Mouse (Mus musculus): ENCODE measurements around the gene Zfp553. TPM values are rescaled to one million over a fixed set of nuclear protein-coding genes. Genes with fewer than 3 reads are reported as not detected.

Zfp553 gene
- polyA plus RNA-seq, 1 experiment from 2014 or later, result 74.7 TPM

- WGBS, result 33% methylated on average over 21 of the region's 21 CpGs
These were observed 18.3 kb upstream of the Zfp553 start for GRCm38 (mm10) chr7:127214521-127214920.

GRCm38 (mm10) chr7:127214981-127215871, 17.6 kb upstream of the Zfp553 start:
- H3K27me3 ChIP-seq (ENCODE audit: poor library complexity, severe bottlenecking), result peaks cover 31% of the 10 kb centered on the region
- DNase-seq (ENCODE audit: extremely low spot score, low spot score), result peak; percentile 64
- no peaks in the 10 kb centered on the region for H3K9me3 ChIP-seq
- peaks cover 18% of the 10 kb centered on the region for H3K4me1 ChIP-seq
- peak overlapping the region; percentile 42 for H3K4me3 ChIP-seq
- H3K36me3 ChIP-seq (replicated peaks), result 0 out of 2 replicates have a peak, but pooled peaks cover 3% of the 10 kb centered on the region
- WGBS, result 25% methylated on average over 33 of the region's 33 CpGs
- H3K27ac ChIP-seq, result no peak overlapping the region

More at GRCm38 (mm10) chr7:127214521-127214920, 18.3 kb upstream of the Zfp553 start:
- Histone ChIP-seq H3K27me3 (ENCODE audit: poor library complexity, severe bottlenecking) (peaks cover 31% of the 10 kb centered on the region), H3K27ac (no peak overlapping the region), H3K9me3 (no peaks in the 10 kb centered on the region), H3K4me1 (peaks cover 22% of the 10 kb centered on the region), H3K36me3 (replicated peaks) (0 out of 2 replicates have a peak, but pooled peaks cover 3% of the 10 kb centered on the region), H3K4me3 (peak overlapping the region; percentile 42)
- no peak for DNase-seq (ENCODE audit: extremely low spot score, low spot score)

- Histone ChIP-seq H3K4me1 (peaks cover 18% of the 10 kb centered on the region), H3K27me3 (ENCODE audit: poor library complexity, severe bottlenecking) (peaks cover 31% of the 10 kb centered on the region), H3K9me3 (no peaks in the 10 kb centered on the region), H3K27ac (no peak overlapping the region), H3K36me3 (replicated peaks) (0 out of 2 replicates have a peak, but pooled peaks cover 3% of the 10 kb centered on the region), H3K4me3 (no peak overlapping the region)
- 83% methylated on average over 5 of the region's 5 CpGs for WGBS
- DNase-seq (ENCODE audit: extremely low spot score, low spot score), result no peak
These were observed 16.6 kb upstream of the Zfp553 start for GRCm38 (mm10) chr7:127216307-127216706.

GRCm38 (mm10) chr7:127217475-127217874, 15.4 kb upstream of the Zfp553 start:
- no peak for DNase-seq (ENCODE audit: extremely low spot score, low spot score)
- H3K9me3 ChIP-seq, result no peaks in the 10 kb centered on the region
- WGBS, result 89% methylated on average over 6 of the region's 6 CpGs
- H3K36me3 ChIP-seq (replicated peaks), result peaks cover 10% of the 10 kb centered on the region
- no peak overlapping the region for H3K4me3 ChIP-seq
- peaks cover 18% of the 10 kb centered on the region for H3K4me1 ChIP-seq
- no peak overlapping the region for H3K27ac ChIP-seq
- H3K27me3 ChIP-seq (ENCODE audit: poor library complexity, severe bottlenecking), result peaks cover 29% of the 10 kb centered on the region

- no peak for DNase-seq (ENCODE audit: extremely low spot score, low spot score)
- Histone ChIP-seq H3K27me3 (ENCODE audit: poor library complexity, severe bottlenecking) (peaks cover 23% of the 10 kb centered on the region), H3K4me3 (no peak overlapping the region), H3K27ac (no peak overlapping the region), H3K36me3 (replicated peaks) (peaks cover 16% of the 10 kb centered on the region), H3K9me3 (no peaks in the 10 kb centered on the region), H3K4me1 (peaks cover 18% of the 10 kb centered on the region)
- WGBS, result 83% methylated on average over 10 of the region's 10 CpGs
These were observed 14.8 kb upstream of the Zfp553 start for GRCm38 (mm10) chr7:127217901-127218642.

- WGBS, result 91% methylated on average over 4 of the region's 4 CpGs
- Histone ChIP-seq H3K4me1 (peaks cover 18% of the 10 kb centered on the region), H3K27ac (no peak overlapping the region), H3K4me3 (no peak overlapping the region), H3K27me3 (ENCODE audit: poor library complexity, severe bottlenecking) (peaks cover 17% of the 10 kb centered on the region), H3K9me3 (no peaks in the 10 kb centered on the region), H3K36me3 (replicated peaks) (peaks cover 22% of the 10 kb centered on the region)
- DNase-seq (ENCODE audit: extremely low spot score, low spot score), result no peak
These were observed 14.2 kb upstream of the Zfp553 start for GRCm38 (mm10) chr7:127218670-127219069.

GRCm38 (mm10) chr7:127220440-127220839, 12.4 kb upstream of the Zfp553 start:
- H3K27ac ChIP-seq, result no peak overlapping the region
- H3K9me3 ChIP-seq, result no peaks in the 10 kb centered on the region
- no peaks in the 10 kb centered on the region for H3K27me3 ChIP-seq (ENCODE audit: poor library complexity, severe bottlenecking)
- 84% methylated on average over 6 of the region's 6 CpGs for WGBS
- H3K4me1 ChIP-seq, result peaks cover 1% of the 10 kb centered on the region
- H3K36me3 ChIP-seq (replicated peaks), result peaks cover 33% of the 10 kb centered on the region
- no peak for DNase-seq (ENCODE audit: extremely low spot score, low spot score)
- H3K4me3 ChIP-seq, result no peak overlapping the region

- Histone ChIP-seq H3K36me3 (replicated peaks) (peaks cover 57% of the 10 kb centered on the region), H3K9me3 (no peaks in the 10 kb centered on the region), H3K4me3 (no peak overlapping the region), H3K27ac (no peak overlapping the region), H3K27me3 (ENCODE audit: poor library complexity, severe bottlenecking) (no peaks in the 10 kb centered on the region), H3K4me1 (no peaks in the 10 kb centered on the region)
- DNase-seq (ENCODE audit: extremely low spot score, low spot score), result no peak
- 96% methylated on average over 3 of the region's 3 CpGs for WGBS
These were observed 9.8 kb upstream of the Zfp553 start for GRCm38 (mm10) chr7:127223106-127223505.

GRCm38 (mm10) chr7:127223515-127224478, 9.1 kb upstream of the Zfp553 start:
- Histone ChIP-seq H3K4me1 (no peaks in the 10 kb centered on the region), H3K36me3 (replicated peaks) (peaks cover 62% of the 10 kb centered on the region), H3K4me3 (no peak overlapping the region), H3K27ac (no peak overlapping the region), H3K27me3 (ENCODE audit: poor library complexity, severe bottlenecking) (no peaks in the 10 kb centered on the region), H3K9me3 (no peaks in the 10 kb centered on the region)
- no peak for DNase-seq (ENCODE audit: extremely low spot score, low spot score)
- 91% methylated on average over 6 of the region's 6 CpGs for WGBS

GRCm38 (mm10) chr7:127224616-127225015, 8.2 kb upstream of the Zfp553 start:
- no peaks in the 10 kb centered on the region for H3K27me3 ChIP-seq (ENCODE audit: poor library complexity, severe bottlenecking)
- DNase-seq (ENCODE audit: extremely low spot score, low spot score), result no peak
- H3K9me3 ChIP-seq, result no peaks in the 10 kb centered on the region
- no peak overlapping the region for H3K27ac ChIP-seq
- WGBS, result 91% methylated on average over 6 of the region's 6 CpGs
- peaks cover 70% of the 10 kb centered on the region for H3K36me3 ChIP-seq (replicated peaks)
- no peak overlapping the region for H3K4me3 ChIP-seq
- no peaks in the 10 kb centered on the region for H3K4me1 ChIP-seq

- no peaks in the 10 kb centered on the region for H3K27me3 ChIP-seq (ENCODE audit: poor library complexity, severe bottlenecking)
- H3K27ac ChIP-seq, result peak overlapping the region; percentile 51; the same call in 1 of the 2 replicates
- peaks cover 77% of the 10 kb centered on the region for H3K36me3 ChIP-seq (replicated peaks)
- H3K4me1 ChIP-seq, result peaks cover 7% of the 10 kb centered on the region
- no peak for DNase-seq (ENCODE audit: extremely low spot score, low spot score)
- WGBS, result 91% methylated on average over 11 of the region's 11 CpGs
- no peak overlapping the region for H3K4me3 ChIP-seq
- no peaks in the 10 kb centered on the region for H3K9me3 ChIP-seq
These were observed 7.5 kb upstream of the Zfp553 start for GRCm38 (mm10) chr7:127225147-127225995.

All from forebrain, embryonic 10.5 days (tissue).